Mouse (Mus musculus) heart, adult 2 months (tissue): ENCODE measurements at regions not wholly inside any gene's neighbourhood (a gene's known extent, or its start where the extent isn't known, plus 50 kb on each side); places are given as distances from the start of the nearest gene placed in this dataset.

Experiments
- CTCF ChIP-seq: fragments of 200-600 bp; IDR thresholded peaks from 2 replicates; pipeline ENCODE4 v1.8.1; 2022; ENCODE audit warnings: antibody characterized with exemption, mild to moderate bottlenecking, moderate library complexity
- EP300 ChIP-seq: fragments of 200-500 bp; IDR thresholded peaks from 2 replicates; pipeline ENCODE4 v1.6.1; 2011; ENCODE audit warnings: low read depth, low read length, control low read depth; ENCODE audit not compliant: insufficient read depth
- POLR2A ChIP-seq: fragments of 200-500 bp; IDR thresholded peaks from 2 replicates; pipeline ENCODE4 v1.6.1; 2011; ENCODE audit warnings: mild to moderate bottlenecking, low read depth, low read length, control low read depth; ENCODE audit not compliant: insufficient read depth

DNA sequence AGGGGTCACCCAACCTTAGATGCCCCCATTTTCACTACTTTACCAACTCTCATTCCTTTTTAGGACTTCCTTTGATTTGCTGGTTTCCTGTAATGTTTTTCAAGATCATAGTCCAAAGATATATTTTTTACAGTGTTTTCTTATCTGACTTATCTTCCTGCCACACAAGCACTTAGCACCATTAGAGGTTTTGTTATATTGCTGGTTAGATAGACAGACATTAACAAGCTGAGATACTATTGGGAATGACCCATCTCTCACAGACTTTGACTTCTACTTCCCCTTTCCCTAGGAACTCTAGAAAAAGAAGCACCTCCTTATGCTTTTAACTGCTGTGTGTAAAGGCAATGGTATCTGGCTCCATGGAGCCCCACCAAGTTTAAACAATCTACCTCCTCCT lies 127.0 kb upstream of the Nova1 start:
- no peak for TF ChIP-seq POLR2A
- no peak for TF ChIP-seq CTCF
- no peak for TF ChIP-seq EP300
